Mouse (Mus musculus) lung, postnatal 36 days (tissue): ENCODE data around the gene Pnpla3.
"Not testable (repeated sequence)": the region's sequence is repeated elsewhere in the genome, so short reads cannot be mapped to it uniquely, and the experiment has no call there.

ENCODE experiments used
- DNase-seq: peaks from one replicate; pipeline ENCODE4 v3.0.0; 2022; ENCODE audit warnings: mixed read lengths

Gene Pnpla3

GRCm38 (mm10) chr15:84167600-84167999 lies at the start of gene Pnpla3:
Gene Pnpla3, plus strand, starts transcription at chr15:84167837.
- DNase-seq: peak; percentile 99

- DNase-seq: peak; percentile 23
These were observed 47.0 kb upstream of the Pnpla3 start for GRCm38 (mm10) chr15:84120612-84121011.

- no peak for DNase-seq
These were observed 46.6 kb upstream of the Pnpla3 start for GRCm38 (mm10) chr15:84121036-84121435.

- DNase-seq: no peak
These were observed 44.6 kb upstream of the Pnpla3 start, which contains the start of gene Pnpla5 for GRCm38 (mm10) chr15:84123075-84123474. Gene Pnpla5, minus strand, starts transcription at chr15:84123175.

- DNase-seq: no peak
These were observed 43.6 kb upstream of the Pnpla3 start for GRCm38 (mm10) chr15:84124086-84124485.

GRCm38 (mm10) chr15:84126447-84126846 lies 41.2 kb upstream of the Pnpla3 start:
- peak; percentile 46 for DNase-seq

- DNase-seq: peak; percentile 29
These were observed 40.8 kb upstream of the Pnpla3 start for GRCm38 (mm10) chr15:84126871-84127270.

- peak; percentile 78 for DNase-seq
These were observed 36.4 kb upstream of the Pnpla3 start for GRCm38 (mm10) chr15:84131096-84131786.

- DNase-seq: no peak
These were observed 35.7 kb upstream of the Pnpla3 start for GRCm38 (mm10) chr15:84131971-84132370.

GRCm38 (mm10) chr15:84133440-84133839 lies 34.2 kb upstream of the Pnpla3 start:
- DNase-seq: peak; percentile 12

GRCm38 (mm10) chr15:84135472-84135871 lies 32.2 kb upstream of the Pnpla3 start:
- peak; percentile 36 for DNase-seq

- DNase-seq: no peak
These were observed 30.9 kb upstream of the Pnpla3 start for GRCm38 (mm10) chr15:84136473-84137415.

- DNase-seq: peak; percentile 65
These were observed 28.0 kb upstream of the Pnpla3 start for GRCm38 (mm10) chr15:84139592-84140005.

- no peak for DNase-seq
These were observed 27.5 kb upstream of the Pnpla3 start for GRCm38 (mm10) chr15:84140109-84140508.

GRCm38 (mm10) chr15:84140929-84141328 lies 26.7 kb upstream of the Pnpla3 start:
- no peak for DNase-seq

- no peak for DNase-seq
These were observed 11.5 kb upstream of the Pnpla3 start for GRCm38 (mm10) chr15:84156158-84156557.

- not testable (repeated sequence) for DNase-seq
These were observed 10.1 kb upstream of the Pnpla3 start for GRCm38 (mm10) chr15:84157530-84157929.

GRCm38 (mm10) chr15:84161871-84162270 lies 5.8 kb upstream of the Pnpla3 start:
- DNase-seq: no peak

GRCm38 (mm10) chr15:84166818-84167217 lies 819 bp upstream of the Pnpla3 start:
- DNase-seq: no peak

- DNase-seq: no peak
These were observed 829 bp downstream of the Pnpla3 start for GRCm38 (mm10) chr15:84168170-84169161.

- no peak for DNase-seq
These were observed 1.9 kb downstream of the Pnpla3 start for GRCm38 (mm10) chr15:84169511-84169910.

- no peak for DNase-seq
These were observed 3.5 kb downstream of the Pnpla3 start for GRCm38 (mm10) chr15:84171166-84171565.
